Mouse (Mus musculus) lung, postnatal 0 days (tissue): ENCODE results near the gene Rps10. TPM values are rescaled to one million over a fixed set of nuclear protein-coding genes. Genes with fewer than 3 reads are reported as not detected.

Experiments
- ATAC-seq: fragments of 200-750 bp; cut with Nextera tagmentation; 2 replicates; pipeline ENCODE4 v1.8.0; 2017; ENCODE audit warnings: moderate library complexity
- DNase-seq: peaks from one replicate; pipeline ENCODE4 v3.0.0-alpha.2; 2016; ENCODE audit warnings: low spot score
- H3K27ac ChIP-seq: fragments of 300-500 bp; sonication (generic); 2 replicates; pipeline ENCODE4 v1.5.1; 2014; ENCODE audit warnings: antibody characterized with exemption, mild to moderate bottlenecking, low read length, mixed read lengths
- H3K27me3 ChIP-seq: fragments of 300-500 bp; sonication (generic); replicated peaks from 2 replicates; pipeline ENCODE4 v1.6.1; 2014; ENCODE audit warnings: low read length, mixed read lengths; ENCODE audit not compliant: insufficient read depth
- H3K36me3 ChIP-seq: fragments of 300-500 bp; sonication (generic); 2 replicates; pipeline ENCODE4 v1.6.1; 2014; ENCODE audit warnings: low read length, mixed read lengths; ENCODE audit not compliant: insufficient read depth
- H3K4me1 ChIP-seq: fragments of 300-500 bp; sonication (generic); 2 replicates; pipeline ENCODE4 v1.6.1; 2014; ENCODE audit warnings: antibody characterized with exemption, low read depth, low read length, mixed read lengths; ENCODE audit not compliant: insufficient read depth
- H3K4me2 ChIP-seq: fragments of 300-500 bp; sonication (generic); replicated peaks from 2 replicates; pipeline ENCODE4 v1.6.1; 2014; ENCODE audit warnings: low read depth, mild to moderate bottlenecking, low read length, moderate library complexity, mixed read lengths
- H3K4me3 ChIP-seq: fragments of 300-500 bp; sonication (generic); 2 replicates; pipeline ENCODE4 v1.5.1; 2014; ENCODE audit warnings: low read depth, low read length
- H3K9ac ChIP-seq: fragments of 300-500 bp; sonication (generic); replicated peaks from 2 replicates; pipeline ENCODE4 v1.6.1; 2014; ENCODE audit warnings: low read depth, mild to moderate bottlenecking
- H3K9me3 ChIP-seq: fragments of 300-500 bp; sonication (generic); 2 replicates; pipeline ENCODE4 v1.6.1; 2016; ENCODE audit warnings: low read length, mixed read lengths
- CTCF ChIP-seq: IDR thresholded peaks from 2 replicates; pipeline ENCODE4 v1.5.1; 2016; ENCODE audit warnings: antibody characterized with exemption, mild to moderate bottlenecking
- EP300 ChIP-seq: IDR thresholded peaks from 2 replicates; pipeline ENCODE4 v1.6.1; 2016; ENCODE audit warnings: antibody characterized with exemption, mild to moderate bottlenecking, control low read depth
- WGBS: fragments of 180-500 bp; shearing (Covaris S2); extraction: QIAGEN DNeasy Blood & Tissue Kit; methylation state at CpG from one replicate; pipeline ENCODE4 v1.1.7; 2014; 5-methylcytosine and 5-hydroxymethylcytosine counted together
- polyA plus RNA-seq: library from polyadenylated mRNA; unstranded; fragments of >200 nt; fragmentation: Nextera tagmentation; extraction: Ambion mirVana; gene quantifications from 2 replicates; pipeline ENCODE4 v1.2.1, GENCODE M21; 2015

Rps10 gene
- polyA plus RNA-seq, 1 experiment from 2014 or later: 659 TPM

DNA sequence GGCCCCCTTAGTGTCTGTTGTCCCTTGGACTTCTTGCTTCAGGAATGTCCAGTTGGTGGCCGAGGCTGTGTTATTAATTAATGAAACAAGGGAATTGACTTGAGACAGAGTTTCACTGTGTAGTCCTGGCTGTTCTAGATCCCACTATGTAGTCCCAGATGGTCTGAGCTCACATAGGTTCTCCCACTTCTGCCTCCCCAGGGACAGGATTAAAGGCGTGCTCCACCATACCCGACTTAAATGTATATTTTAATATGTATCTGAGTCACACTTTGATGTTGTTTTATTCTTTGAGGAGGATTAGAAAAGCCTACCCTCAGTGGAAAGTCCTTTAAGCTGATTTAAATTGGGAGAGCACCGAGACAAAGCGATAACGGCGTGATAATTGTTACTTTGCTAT is 39.8 kb upstream of the Rps10 start:
- H3K27ac ChIP-seq: no peak overlapping the region
- ATAC-seq: no peak
- no peak overlapping the region for H3K9ac ChIP-seq
- no peaks in the 10 kb centered on the region for H3K27me3 ChIP-seq
- H3K4me2 ChIP-seq: no peak overlapping the region
- H3K36me3 ChIP-seq: no peaks in the 10 kb centered on the region
- WGBS: 59% methylated on average over 7 of the region's 7 CpGs
- H3K4me3 ChIP-seq: no peak overlapping the region
- H3K4me1 ChIP-seq: no peaks in the 10 kb centered on the region
- H3K9me3 ChIP-seq: no peaks in the 10 kb centered on the region
- TF ChIP-seq EP300 (no peak), CTCF (no peak)
- DNase-seq: no peak

DNA sequence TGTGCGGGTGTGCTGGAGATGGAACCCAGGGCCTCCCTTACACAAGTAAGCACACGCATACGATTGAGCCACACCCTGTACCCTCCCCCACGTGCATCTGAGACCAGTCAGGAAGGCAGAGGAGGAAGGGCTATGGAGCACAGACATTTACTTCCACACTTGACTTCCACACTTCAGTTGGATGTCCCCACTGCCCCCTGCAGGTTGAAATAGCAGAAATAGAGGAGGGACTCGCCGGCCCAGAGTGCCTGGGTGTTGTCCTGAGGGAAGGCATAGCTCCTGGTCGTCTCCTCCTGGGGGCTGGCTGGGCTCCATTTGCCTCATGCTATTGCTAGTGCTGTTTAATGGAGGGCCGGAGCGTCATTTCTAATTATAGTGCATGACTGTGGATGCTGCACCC is 39.0 kb upstream of the Rps10 start:
- Histone ChIP-seq H3K4me2 (no peak overlapping the region), H3K9ac (no peak overlapping the region), H3K4me1 (no peaks in the 10 kb centered on the region), H3K27ac (no peak overlapping the region), H3K36me3 (no peaks in the 10 kb centered on the region), H3K9me3 (no peaks in the 10 kb centered on the region), H3K27me3 (no peaks in the 10 kb centered on the region), H3K4me3 (no peak overlapping the region)
- peak; percentile 45 for TF ChIP-seq CTCF
- TF ChIP-seq EP300: no peak
- WGBS: 48% methylated on average over 9 of the region's 9 CpGs
- ATAC-seq (no peak), DNase-seq (no peak)

DNA sequence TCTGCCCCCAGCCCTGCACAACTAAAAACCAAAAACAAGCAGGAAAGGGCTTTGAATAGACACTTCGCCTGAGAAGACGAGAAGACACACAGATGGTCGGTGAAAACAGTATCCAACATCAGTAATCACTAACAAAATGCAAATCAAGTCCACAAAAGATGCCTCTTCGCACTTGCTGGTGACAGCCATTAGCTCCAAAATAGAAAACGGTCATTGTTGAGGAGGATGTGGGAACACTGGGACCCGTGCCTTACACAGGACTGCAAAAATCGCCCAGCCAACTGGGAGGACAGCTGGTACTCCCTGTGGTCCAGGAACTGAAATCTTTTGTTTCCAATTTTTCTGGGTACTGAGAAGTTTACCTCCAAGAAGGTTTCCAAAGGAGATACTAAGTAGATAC is 37.5 kb upstream of the Rps10 start:
- H3K27me3 ChIP-seq: no peaks in the 10 kb centered on the region
- no peaks in the 10 kb centered on the region for H3K4me1 ChIP-seq
- H3K4me2 ChIP-seq: no peak overlapping the region
- no peak for TF ChIP-seq CTCF
- TF ChIP-seq EP300: no peak
- no peaks in the 10 kb centered on the region for H3K36me3 ChIP-seq
- no peaks in the 10 kb centered on the region for H3K9me3 ChIP-seq
- no peak overlapping the region for H3K4me3 ChIP-seq
- ATAC-seq: no peak
- H3K9ac ChIP-seq: no peak overlapping the region
- no peak overlapping the region for H3K27ac ChIP-seq
- 86% methylated on average over 7 of the region's 7 CpGs for WGBS
- no peak for DNase-seq

DNA sequence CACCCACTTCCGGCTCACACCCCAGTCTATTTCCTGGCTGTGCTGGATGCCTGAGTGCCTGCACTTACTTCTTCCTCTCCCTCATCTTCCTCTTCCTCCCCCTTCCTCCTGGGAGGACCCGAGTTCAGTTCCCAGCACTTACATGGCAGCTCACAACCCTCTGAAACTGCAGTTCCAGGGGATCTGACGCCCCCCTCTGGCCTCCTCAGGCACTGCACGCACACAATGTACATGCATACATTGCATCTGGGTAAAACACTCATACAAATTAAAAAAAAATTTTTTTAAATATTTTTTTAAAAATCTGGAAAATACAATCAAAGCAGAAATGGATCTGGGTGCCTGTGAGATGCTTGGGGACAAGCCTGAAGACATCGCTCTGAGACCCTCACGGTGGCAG is 35.3 kb upstream of the Rps10 start:
- H3K36me3 ChIP-seq: no peaks in the 10 kb centered on the region
- 79% methylated on average over 6 of the region's 6 CpGs for WGBS
- DNase-seq (no peak), ATAC-seq (no peak)
- H3K9me3 ChIP-seq: no peaks in the 10 kb centered on the region
- H3K9ac ChIP-seq: no peak overlapping the region
- TF ChIP-seq EP300 (no peak), CTCF (no peak)
- H3K27ac ChIP-seq: no peak overlapping the region
- H3K27me3 ChIP-seq: no peaks in the 10 kb centered on the region
- no peak overlapping the region for H3K4me3 ChIP-seq
- no peak overlapping the region for H3K4me2 ChIP-seq
- H3K4me1 ChIP-seq: no peaks in the 10 kb centered on the region

DNA sequence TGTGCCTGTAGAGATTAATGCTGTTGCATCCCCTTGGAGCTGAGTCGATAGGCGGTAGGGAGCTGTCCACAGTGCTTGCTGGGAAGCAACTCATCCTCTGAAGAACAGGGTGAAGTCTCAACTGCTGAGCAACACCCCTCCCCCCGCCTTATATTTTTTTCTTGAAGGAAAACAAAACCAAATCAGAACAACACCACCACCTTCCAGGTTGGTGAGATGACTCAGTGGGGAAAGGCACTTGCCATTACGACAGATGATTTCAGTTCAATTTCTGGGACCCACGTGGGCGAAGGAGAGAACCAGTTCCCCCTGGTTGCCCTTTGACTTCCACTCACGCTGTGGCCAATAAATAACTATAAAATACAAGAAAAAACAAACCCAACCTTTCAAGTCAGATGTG is 22.3 kb upstream of the Rps10 start:
- ATAC-seq (no peak), DNase-seq (no peak)
- no peak overlapping the region for H3K4me3 ChIP-seq
- H3K27me3 ChIP-seq: peaks cover 23% of the 10 kb centered on the region
- H3K4me2 ChIP-seq: no peak overlapping the region
- no peaks in the 10 kb centered on the region for H3K36me3 ChIP-seq
- 69% methylated on average over 7 of the region's 7 CpGs for WGBS
- H3K27ac ChIP-seq: no peak overlapping the region
- no peak overlapping the region for H3K9ac ChIP-seq
- TF ChIP-seq EP300 (no peak), CTCF (no peak)
- no peaks in the 10 kb centered on the region for H3K4me1 ChIP-seq
- no peaks in the 10 kb centered on the region for H3K9me3 ChIP-seq

DNA sequence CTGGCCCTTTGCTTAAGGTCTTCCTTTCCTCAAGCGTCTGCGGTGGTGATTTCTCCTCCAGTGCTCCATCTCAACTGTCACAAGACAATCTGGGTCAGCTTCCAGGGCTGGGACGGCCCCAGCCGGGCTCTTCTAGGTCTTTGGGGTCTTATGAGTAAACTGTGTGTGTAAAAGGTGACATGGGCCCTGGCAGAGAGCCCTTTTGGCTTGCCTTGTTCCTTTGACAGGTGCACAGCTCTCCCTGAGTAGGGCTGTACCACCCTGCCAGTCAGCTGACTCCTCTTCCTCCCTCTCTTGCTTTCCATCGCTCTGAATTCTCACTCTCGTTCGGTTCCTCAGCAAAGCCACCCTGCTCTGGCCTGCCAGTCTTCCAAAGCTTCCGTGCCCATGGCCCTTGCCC is 20.7 kb upstream of the Rps10 start:
- Histone ChIP-seq H3K4me3 (no peak overlapping the region), H3K27ac (no peak overlapping the region), H3K9ac (no peak overlapping the region), H3K4me1 (no peaks in the 10 kb centered on the region), H3K27me3 (peaks cover 23% of the 10 kb centered on the region), H3K9me3 (no peaks in the 10 kb centered on the region), H3K36me3 (no peaks in the 10 kb centered on the region), H3K4me2 (no peak overlapping the region)
- DNase-seq (no peak), ATAC-seq (no peak)
- TF ChIP-seq CTCF (no peak), EP300 (no peak)
- WGBS: 61% methylated on average over 8 of the region's 8 CpGs

DNA sequence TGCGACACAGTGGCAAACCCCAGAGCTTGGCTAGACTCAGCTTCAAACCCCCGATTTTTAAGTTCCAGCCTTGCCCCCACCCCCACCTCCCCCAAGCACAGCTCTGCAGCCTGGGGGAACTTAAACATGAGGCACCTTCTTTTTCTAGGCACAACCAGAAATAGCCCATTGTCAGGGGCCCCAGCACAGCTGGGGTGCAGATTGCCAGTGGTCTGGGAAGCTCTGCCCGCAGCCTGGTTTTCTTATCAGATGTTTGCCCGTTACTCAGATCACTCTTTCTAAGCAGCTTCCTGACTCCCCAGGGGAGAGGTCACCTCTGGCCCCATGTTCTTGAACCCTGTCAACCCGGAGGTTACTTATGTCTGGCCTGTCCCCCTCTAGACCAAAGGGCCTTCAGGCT is 19.9 kb upstream of the Rps10 start:
- Histone ChIP-seq H3K4me3 (no peak overlapping the region), H3K36me3 (no peaks in the 10 kb centered on the region), H3K27me3 (peaks cover 23% of the 10 kb centered on the region), H3K27ac (no peak overlapping the region), H3K9me3 (no peaks in the 10 kb centered on the region), H3K9ac (no peak overlapping the region), H3K4me2 (no peak overlapping the region), H3K4me1 (no peaks in the 10 kb centered on the region)
- no peak for DNase-seq
- TF ChIP-seq EP300 (no peak), CTCF (no peak)
- ATAC-seq: no peak
- WGBS: 3% methylated on average over 5 of the region's 5 CpGs
